Mouse (Mus musculus): ENCODE results near the gene Hnrnpr.

Hnrnpr gene

GRCm38 (mm10) chr4:136401806-136402205 is 91.1 kb downstream of the Hnrnpr start:
- no peak for DNase-seq (ENCODE audit: low spot score)

GRCm38 (mm10) chr4:136407831-136408230 is 97.1 kb downstream of the Hnrnpr start:
- DNase-seq (ENCODE audit: low spot score), result no peak
